Mouse (Mus musculus): ENCODE results near the gene Lyplal1.
A peak's percentile ranks its signal among the peaks of the same experiment; 100 is the strongest.

The Lyplal1 gene

GRCm38 (mm10) chr1:186116701-186117488, at the start of gene Lyplal1:
Gene Lyplal1 (minus strand): TSS chr1:186117310.
- DNase-seq = peak; percentile 97 to 99

GRCm38 (mm10) chr1:186163616-186164015, 46.5 kb upstream of the Lyplal1 start:
- no peak for DNase-seq

GRCm38 (mm10) chr1:186163206-186163605, 46.1 kb upstream of the Lyplal1 start:
- peak in 1 of 2 experiments; percentile 12 for DNase-seq

DNA sequence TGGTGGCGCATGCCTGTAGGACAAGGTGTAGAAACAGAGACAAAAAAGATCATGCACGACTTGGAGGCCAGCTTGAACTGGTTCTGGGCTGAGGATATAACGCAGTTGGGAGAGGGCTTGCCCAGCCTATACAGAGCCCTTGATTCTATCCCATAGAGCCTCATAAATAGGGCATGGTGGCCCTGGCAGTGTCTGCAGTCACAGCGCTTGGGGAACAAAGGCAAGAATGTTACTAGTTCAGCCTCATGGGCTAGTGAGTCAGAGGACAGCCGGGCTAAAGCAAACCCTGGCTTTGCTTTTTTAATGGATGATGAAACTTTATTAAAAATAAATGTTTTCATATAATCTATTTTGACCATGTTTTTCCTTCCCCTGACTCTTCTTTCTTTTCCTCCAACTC, 33.3 kb upstream of the Lyplal1 start:
- no peak for DNase-seq

- DNase-seq = no peak
Observed at GRCm38 (mm10) chr1:186145444-186145843, 28.3 kb upstream of the Lyplal1 start.

DNA sequence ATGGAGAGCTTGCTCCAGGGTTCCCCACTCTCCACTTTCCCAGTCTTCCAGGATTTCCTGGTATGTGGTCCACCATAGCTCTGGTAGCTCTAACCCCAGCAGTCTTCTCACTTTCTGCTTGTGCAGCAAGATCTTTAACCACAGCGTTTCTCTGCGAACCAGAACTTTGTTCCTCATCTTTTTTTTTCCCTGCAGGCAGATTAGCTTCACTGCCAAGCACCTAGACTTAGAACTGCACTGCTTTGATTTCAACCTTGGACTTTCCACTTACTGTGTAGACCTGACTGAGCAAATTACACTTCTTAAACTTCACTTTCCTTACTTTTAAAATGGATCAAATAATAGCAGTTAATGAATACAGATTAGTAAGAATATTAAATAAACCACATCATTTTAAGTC, 23.1 kb upstream of the Lyplal1 start:
- DNase-seq = peak; percentile 28 to 74

DNA sequence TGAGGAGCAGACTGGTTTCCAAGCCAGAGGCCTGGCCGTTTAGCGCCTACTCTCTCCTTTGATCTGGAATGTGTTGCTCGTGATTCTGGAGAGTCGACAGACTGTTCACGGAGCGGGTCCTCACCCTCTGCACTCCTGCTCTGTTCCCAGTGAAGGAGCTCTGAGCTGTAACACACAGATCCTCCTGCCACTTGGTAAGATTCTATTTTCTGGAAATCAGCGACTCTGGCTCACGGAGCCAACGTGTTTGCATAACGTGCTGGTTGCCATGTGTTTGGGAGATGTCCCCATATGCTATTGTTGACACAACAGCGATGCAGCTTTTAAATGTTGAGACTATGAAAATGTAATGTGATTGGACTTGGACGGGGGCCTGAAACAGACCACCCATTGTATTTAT, 20.8 kb upstream of the Lyplal1 start:
- DNase-seq = peak in 1 of 2 experiments; percentile 34

DNA sequence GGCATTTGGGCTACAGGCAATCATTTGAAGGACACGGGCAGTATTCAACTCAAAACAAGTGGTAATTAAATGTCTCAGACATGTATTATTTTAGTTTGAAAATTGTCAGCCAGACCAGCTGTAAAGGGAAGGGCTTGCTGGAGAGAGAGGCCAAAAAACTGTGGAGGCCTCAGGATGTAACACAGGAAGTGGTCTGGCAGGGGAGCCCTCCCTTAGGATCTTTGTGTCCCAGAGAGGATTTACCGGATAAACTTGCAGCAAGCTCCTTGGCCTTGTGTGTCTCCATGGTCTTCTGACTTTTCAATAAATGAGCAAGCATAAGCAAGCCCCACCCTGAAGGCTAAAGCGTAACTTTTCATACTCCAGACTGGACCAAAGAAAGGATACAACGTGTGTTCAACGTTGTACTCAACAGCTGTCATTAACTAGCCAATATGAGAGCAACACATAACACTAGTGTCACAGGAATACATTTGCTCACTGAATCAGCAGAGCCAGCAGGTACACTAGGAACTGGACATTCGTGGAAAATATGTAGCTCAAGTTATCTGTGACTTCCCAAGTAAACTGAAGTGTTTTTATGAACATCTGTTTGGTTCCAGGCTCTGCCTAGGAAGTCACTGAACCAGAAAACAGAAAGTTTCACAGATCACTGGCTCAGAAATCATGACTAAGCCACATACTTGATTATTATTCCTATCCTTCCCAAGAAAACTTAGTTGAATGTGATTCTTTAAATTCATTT, 19.7 kb upstream of the Lyplal1 start:
- peak; percentile 25 to 67 for DNase-seq

DNA sequence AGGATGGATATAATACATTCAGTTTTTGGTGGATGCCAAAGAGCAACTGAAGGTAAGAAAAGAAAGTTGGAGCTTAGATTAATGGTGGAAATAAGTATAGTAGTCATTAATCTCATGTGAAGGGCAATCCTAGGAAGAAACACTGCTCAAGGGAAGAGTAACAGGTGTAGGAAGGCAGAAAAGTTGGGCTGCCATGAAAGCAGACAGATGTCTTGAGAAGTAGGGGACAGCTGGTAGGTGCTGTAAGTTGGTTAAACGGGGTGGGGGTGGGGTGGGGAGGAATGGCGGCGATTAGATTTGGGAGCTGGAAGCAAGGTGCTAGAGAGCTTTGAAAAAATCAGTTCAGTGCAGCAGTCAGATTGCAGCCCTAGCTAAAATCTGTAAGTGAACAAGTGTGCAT, 14.4 kb upstream of the Lyplal1 start:
- no peak for DNase-seq

- no peak for DNase-seq
Observed at GRCm38 (mm10) chr1:186128940-186129339, 11.8 kb upstream of the Lyplal1 start.

- DNase-seq = no peak
Observed at GRCm38 (mm10) chr1:186126313-186126862, 9.3 kb upstream of the Lyplal1 start.

DNA sequence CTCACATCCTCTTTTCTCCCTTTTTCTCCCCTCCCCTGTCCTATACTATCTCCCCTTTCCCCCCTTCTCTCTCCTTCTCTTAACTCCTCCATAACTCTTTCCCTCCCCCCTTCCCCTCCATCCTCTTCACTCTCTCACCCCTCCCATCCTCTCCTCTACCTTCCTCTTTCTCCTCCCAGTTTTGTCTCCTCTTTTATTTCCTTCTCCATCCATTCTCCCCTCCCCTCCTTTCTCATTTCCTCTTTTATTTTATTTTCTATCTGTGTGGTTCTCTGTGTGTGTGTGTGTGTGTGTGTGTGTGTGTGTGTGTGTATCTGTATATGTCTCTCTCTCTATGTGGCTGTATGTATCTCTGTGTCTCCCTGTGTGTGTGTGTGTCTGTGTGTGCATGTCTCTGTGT, 6.6 kb upstream of the Lyplal1 start:
- DNase-seq = no peak

DNA sequence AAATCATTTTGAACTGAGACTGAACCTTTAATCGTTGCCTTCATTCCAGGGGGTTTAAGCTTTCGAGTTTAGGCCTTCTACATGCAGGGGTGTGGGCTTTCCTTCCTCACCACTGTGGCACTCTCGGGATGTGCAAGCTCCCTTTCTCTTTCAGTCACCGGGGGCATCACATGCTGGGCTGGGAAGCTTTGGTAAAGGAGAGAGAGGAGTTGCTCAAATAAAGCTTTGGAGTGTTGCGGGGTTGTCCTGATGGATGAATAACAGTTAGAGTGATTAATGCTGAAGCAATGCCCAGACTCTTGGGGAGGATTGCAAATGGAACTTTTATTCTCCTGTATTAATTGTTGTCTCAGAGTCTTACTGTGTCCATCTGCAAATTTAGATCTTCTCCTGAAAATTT, 2.7 kb upstream of the Lyplal1 start:
- DNase-seq = no peak

DNA sequence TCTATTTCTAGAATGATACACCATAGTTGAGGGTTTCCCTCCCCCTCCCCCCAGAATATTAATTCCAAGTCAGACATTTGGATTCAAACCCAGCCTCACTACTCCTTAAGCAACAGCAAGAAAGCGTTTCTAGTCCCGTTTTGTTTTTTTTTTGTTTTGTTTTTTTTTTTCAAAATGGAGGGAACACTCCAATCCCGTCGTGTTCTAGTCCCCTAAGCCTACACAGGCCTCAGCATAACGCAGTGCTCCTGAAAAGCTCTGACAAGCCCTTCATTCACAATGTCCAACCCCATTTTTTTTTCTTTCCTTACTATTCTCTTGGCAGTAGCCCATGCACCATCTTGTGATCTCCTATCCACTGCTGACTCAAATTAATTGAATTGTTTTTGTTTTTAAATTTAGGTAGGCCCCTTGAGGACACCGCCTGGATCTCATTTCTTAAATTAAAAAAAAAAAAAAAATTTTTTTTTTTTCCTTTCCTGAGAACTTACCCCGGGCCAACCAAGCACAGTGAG, 967 bp downstream of the Lyplal1 start:
- no peak for DNase-seq

DNA sequence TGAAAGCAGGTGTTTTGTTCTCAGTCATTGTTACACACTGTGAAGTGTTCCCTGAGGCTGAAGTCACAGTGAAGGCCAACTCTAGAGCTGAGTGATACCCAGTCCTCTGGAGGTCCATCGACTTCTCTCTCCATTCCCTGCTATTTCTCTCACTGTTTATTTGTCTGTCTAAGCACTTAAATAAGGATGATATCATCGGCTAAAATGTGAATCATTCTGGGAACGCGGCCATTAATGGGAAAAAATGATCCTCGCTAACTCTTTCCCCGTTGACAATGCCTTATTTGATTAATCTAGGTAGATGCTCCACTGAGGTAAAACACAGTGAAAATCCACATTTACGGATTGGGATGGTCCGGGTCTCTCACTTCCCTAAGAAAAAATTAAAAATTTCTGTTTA, 14.8 kb downstream of the Lyplal1 start:
- DNase-seq = no peak

GRCm38 (mm10) chr1:186066266-186066897, 50.7 kb downstream of the Lyplal1 start:
- DNase-seq = no peak

DNA sequence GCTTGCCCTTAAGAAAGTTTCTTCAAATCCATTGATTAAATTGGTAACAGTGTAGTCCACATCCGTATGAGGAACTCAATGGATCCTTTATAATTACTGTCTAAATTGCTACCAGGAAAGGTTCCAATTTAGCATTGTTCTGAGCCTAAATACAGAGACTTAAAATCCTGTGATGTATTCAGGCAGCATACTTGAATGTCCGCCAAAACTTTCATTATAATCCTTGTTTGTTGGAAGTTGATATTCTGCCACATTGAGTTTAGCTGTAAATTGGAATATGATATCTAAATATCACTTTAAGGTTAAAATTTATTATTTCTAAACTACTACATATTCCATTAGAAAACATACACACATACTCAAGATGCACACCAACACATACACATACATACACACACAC, 57.1 kb downstream of the Lyplal1 start:
- DNase-seq = no peak

- no peak for DNase-seq
Observed at GRCm38 (mm10) chr1:186054227-186054626, 62.9 kb downstream of the Lyplal1 start.

GRCm38 (mm10) chr1:186053280-186054043, 63.6 kb downstream of the Lyplal1 start:
- no peak for DNase-seq

- no peak for DNase-seq
Observed at GRCm38 (mm10) chr1:186043709-186044452, 73.2 kb downstream of the Lyplal1 start.

DNA sequence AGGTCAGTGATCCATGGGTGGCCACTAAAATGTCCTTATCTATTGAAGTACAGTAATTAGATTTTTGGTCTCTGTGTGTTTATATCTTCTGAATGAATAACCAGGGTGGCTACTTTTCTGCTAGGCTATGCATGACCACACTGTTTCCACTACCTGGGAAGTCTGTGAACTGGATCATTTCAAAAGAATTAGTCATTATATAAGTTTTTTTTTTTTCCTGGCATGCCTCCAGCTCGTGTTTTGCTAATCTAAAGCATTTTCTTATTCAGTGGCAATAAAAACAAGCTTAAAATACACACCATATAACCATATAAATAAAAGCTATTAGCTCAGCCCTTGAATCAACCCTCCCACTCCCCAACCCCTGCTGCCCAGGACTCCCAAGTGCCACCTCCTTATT, 75.3 kb downstream of the Lyplal1 start:
- peak in 1 of 2 experiments; percentile 13 for DNase-seq
